Mouse (Mus musculus) forebrain, embryonic 16.5 days (tissue): ENCODE data around the gene Nt5dc1. TPM values are rescaled to one million over a fixed set of nuclear protein-coding genes. Genes with fewer than 3 reads are reported as not detected.
A peak's percentile ranks its signal among the peaks of the same experiment; 100 is the strongest.

ENCODE experiments used
- ATAC-seq: fragments of 200-750 bp; cut with Nextera tagmentation; 2 replicates; pipeline ENCODE4 v1.8.0; 2017; ENCODE audit warnings: mild to moderate bottlenecking, moderate library complexity
- H3K27ac ChIP-seq: fragments of 300-500 bp; sonication (generic); 2 replicates; pipeline ENCODE4 v1.5.1; 2014; ENCODE audit warnings: low read length, control low read depth
- H3K27me3 ChIP-seq: fragments of 300-500 bp; sonication (generic); replicated peaks from 2 replicates; pipeline ENCODE4 v1.6.1; 2014; ENCODE audit warnings: low read length; ENCODE audit not compliant: control insufficient read depth, insufficient read depth
- H3K36me3 ChIP-seq: fragments of 300-500 bp; sonication (generic); 2 replicates; pipeline ENCODE4 v1.6.1; 2014; ENCODE audit not compliant: control insufficient read depth, insufficient read depth
- H3K4me1 ChIP-seq: fragments of 300-500 bp; sonication (generic); replicated peaks from 2 replicates; pipeline ENCODE4 v1.6.1; 2014; ENCODE audit warnings: low read length; ENCODE audit not compliant: control insufficient read depth, insufficient read depth
- H3K4me2 ChIP-seq: fragments of 300-500 bp; sonication (generic); 2 replicates; pipeline ENCODE4 v1.6.1; 2014; ENCODE audit warnings: mild to moderate bottlenecking, low read length, control low read depth
- H3K4me3 ChIP-seq: fragments of 300-500 bp; sonication (generic); replicated peaks from 2 replicates; pipeline ENCODE4 v1.5.1; 2014; ENCODE audit warnings: mild to moderate bottlenecking, low read length, control low read depth
- H3K9ac ChIP-seq: fragments of 300-500 bp; sonication (generic); replicated peaks from 2 replicates; pipeline ENCODE4 v1.6.1; 2014; ENCODE audit warnings: low read depth, low read length, control low read depth
- H3K9me3 ChIP-seq: fragments of 300-500 bp; sonication (generic); 2 replicates; pipeline ENCODE4 v1.6.1; 2016; ENCODE audit warnings: low read length; ENCODE audit not compliant: control insufficient read depth
- WGBS: fragments of 180-500 bp; shearing (Covaris S2); extraction: QIAGEN DNeasy Blood & Tissue Kit; methylation state at CpG from one replicate; pipeline ENCODE4 v1.1.7; 2014; 5-methylcytosine and 5-hydroxymethylcytosine counted together
- polyA plus RNA-seq: library from polyadenylated mRNA; unstranded; fragments of >200 nt; fragmentation: Nextera tagmentation; extraction: Ambion mirVana; gene quantifications from 2 replicates; pipeline ENCODE4 v1.2.1, GENCODE M21; 2015

The Nt5dc1 gene
- polyA plus RNA-seq, 1 experiment from 2014 or later: 1.9 TPM

DNA sequence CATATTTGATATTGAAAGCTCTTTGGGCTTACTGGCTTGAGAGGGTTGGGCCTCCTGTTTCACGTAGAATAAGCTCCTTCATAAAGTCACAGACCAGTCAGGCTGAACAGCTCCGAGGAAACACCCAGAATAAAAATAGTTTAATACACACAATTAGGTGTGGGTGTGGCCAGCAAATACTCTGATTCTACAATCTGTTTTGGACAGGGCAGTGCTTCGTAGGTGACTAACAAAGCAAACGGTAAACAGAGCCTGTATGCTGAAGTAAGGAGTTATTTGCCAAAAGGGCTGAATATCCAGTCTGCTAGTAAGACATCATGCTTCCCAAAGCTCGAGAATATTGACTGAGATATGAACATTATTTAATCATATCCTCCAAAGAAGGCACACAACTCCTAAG is 32.7 kb downstream of the Nt5dc1 start:
- H3K9me3 ChIP-seq: no peaks in the 10 kb centered on the region
- H3K4me2 ChIP-seq: no peak overlapping the region
- no peaks in the 10 kb centered on the region for H3K36me3 ChIP-seq
- H3K9ac ChIP-seq: no peak overlapping the region
- H3K4me3 ChIP-seq: no peak overlapping the region
- no peaks in the 10 kb centered on the region for H3K4me1 ChIP-seq
- ATAC-seq: no peak
- H3K27me3 ChIP-seq: no peaks in the 10 kb centered on the region
- 80% methylated on average over 5 of the region's 5 CpGs for WGBS
- H3K27ac ChIP-seq: no peak overlapping the region

DNA sequence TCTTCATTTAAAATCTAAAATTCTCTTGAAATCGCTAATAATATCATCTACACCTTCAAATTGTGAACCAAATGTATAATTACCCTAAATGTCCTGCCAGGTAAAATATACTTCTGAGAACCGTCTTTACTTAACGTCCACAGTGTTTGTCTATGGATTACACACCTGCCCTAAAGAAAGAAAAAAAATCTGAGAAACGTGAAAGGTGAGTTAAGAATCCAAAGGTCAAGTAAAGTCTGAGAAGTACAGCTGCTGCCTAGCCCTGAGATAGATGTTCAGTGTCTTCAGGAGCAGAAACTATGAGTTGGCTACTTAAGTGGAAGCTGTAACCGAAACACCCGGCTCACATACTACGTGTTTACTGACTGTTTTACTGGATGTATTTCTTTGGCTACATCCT is 45.0 kb downstream of the Nt5dc1 start:
- H3K4me1 ChIP-seq: no peaks in the 10 kb centered on the region
- 92% methylated on average over 7 of the region's 7 CpGs for WGBS
- H3K36me3 ChIP-seq: no peaks in the 10 kb centered on the region
- no peak overlapping the region for H3K27ac ChIP-seq
- no peaks in the 10 kb centered on the region for H3K27me3 ChIP-seq
- no peaks in the 10 kb centered on the region for H3K9me3 ChIP-seq
- H3K9ac ChIP-seq: no peak overlapping the region
- no peak for ATAC-seq
- H3K4me2 ChIP-seq: no peak overlapping the region
- no peak overlapping the region for H3K4me3 ChIP-seq

DNA sequence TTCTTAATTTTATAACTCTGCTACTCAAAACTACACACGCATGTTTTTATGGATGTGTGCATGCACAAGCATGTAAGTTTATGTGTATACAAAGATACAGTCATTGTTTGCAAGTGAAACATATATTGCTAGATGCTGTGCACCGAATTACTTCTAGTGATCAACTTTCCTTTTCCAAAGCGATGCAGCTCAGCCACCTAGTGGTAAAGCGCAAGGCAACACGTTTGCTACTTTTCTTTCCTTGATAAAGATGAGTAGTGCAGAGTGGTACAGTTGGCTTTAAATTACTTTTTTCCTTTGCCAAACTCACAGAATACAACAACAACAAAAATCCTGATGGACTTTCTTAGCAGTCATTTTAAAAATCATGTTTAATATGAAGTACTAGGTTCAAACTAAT is 50.2 kb downstream of the Nt5dc1 start:
- H3K9me3 ChIP-seq: no peaks in the 10 kb centered on the region

DNA sequence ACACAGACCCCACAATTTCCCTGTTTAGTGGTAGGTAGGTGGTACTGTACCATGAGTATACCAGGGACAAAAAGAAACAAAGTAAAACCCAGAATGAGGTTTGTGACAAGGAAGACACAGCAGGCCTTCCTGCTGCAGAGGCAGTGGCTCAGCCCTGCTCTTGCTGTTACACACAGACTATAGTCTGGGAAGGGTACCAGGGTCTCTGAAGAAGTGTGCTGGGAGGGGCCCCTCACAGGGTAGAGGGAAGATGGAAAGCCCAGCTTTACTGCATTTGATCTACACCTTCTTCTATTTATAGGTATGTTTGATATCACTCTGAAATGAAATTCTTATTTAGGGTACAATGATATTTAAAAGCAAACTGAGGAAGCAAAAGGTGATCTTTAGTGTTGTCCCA is 54.6 kb downstream of the Nt5dc1 start:
- H3K4me2 ChIP-seq: no peak overlapping the region
- no peak for ATAC-seq
- no peaks in the 10 kb centered on the region for H3K4me1 ChIP-seq
- no peak overlapping the region for H3K4me3 ChIP-seq
- H3K9ac ChIP-seq: no peak overlapping the region
- no peaks in the 10 kb centered on the region for H3K9me3 ChIP-seq
- H3K27me3 ChIP-seq: no peaks in the 10 kb centered on the region
- no peaks in the 10 kb centered on the region for H3K36me3 ChIP-seq
- H3K27ac ChIP-seq: no peak overlapping the region

More for the DNA sequence above, 50.2 kb downstream of the Nt5dc1 start:
- Histone ChIP-seq H3K27ac (no peak overlapping the region), H3K4me3 (no peak overlapping the region), H3K36me3 (no peaks in the 10 kb centered on the region), H3K27me3 (no peaks in the 10 kb centered on the region), H3K9ac (no peak overlapping the region), H3K4me1 (no peaks in the 10 kb centered on the region), H3K4me2 (no peak overlapping the region)
- ATAC-seq: no peak
- WGBS: 67% methylated on average over 5 of the region's 5 CpGs

DNA sequence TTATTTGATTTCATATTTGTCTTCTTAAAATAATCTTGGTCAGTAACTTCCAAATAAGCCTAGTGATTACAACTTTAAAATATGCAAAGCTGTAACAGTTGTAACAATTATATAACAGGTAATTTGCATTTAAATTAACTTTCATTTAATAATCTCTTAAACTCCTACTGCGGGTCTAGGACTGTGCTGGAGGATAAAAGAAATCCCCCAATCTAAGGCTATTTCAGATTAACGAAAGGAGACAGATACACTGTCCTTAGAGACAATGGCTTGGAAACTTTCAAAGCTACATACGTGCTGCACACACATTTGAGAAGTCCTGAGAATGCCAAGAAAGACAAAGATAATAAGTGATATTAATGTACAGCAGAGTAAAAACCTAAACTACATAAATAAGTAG is 60.1 kb downstream of the Nt5dc1 start:
- no peak for ATAC-seq
- 30% methylated on average over 3 of the region's 3 CpGs for WGBS
- Histone ChIP-seq H3K9ac (no peak overlapping the region), H3K4me3 (no peak overlapping the region), H3K27me3 (no peaks in the 10 kb centered on the region), H3K36me3 (no peaks in the 10 kb centered on the region), H3K4me2 (no peak overlapping the region), H3K27ac (no peak overlapping the region), H3K9me3 (no peaks in the 10 kb centered on the region), H3K4me1 (no peaks in the 10 kb centered on the region)

DNA sequence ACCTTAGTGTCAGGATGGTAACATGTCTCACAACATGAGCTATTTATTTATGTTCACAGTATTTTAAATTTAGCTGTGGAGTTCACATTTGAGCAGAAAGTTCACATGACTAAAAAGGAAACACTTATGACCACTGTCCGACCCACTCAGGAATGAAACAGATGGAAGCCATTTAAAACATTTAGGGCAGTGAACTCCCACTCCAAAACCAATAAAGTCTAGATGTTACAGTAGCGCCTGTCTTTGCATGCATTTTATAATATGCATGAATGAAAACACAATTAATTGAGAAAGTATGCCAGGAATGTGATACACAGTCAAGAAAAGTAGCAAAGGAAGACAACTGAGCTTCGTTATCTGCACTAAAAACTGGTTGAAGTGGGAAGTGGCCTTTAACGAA is 66.2 kb downstream of the Nt5dc1 start:
- H3K36me3 ChIP-seq: no peaks in the 10 kb centered on the region

DNA sequence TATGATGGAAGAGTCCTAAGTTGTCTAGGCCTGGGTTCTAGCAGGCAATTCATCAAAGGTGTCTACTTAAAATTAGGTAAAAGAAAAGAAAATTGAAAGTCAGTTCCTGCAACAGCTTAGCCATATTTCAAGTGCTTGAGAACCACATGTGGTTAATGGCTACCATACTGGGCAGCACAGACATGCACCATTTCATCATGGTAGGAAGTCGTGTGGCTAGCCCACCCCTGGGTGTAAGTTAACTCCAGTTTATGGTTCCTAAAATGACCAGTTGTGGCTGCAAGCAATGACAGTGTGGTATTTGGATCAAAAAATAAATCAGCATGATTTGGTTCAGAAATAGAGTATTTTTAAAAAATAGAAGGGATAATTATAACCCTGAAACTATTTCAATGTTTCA is 76.5 kb downstream of the Nt5dc1 start:
- no peaks in the 10 kb centered on the region for H3K27me3 ChIP-seq
- whole genome bisulfite sequencing: 85% methylated on average over 1 of the region's 1 CpGs
- H3K9me3 ChIP-seq: no peaks in the 10 kb centered on the region
- H3K4me3 ChIP-seq: no peak overlapping the region
- H3K27ac ChIP-seq: no peak overlapping the region
- H3K36me3 ChIP-seq: no peaks in the 10 kb centered on the region
- no peak for ATAC-seq
- no peak overlapping the region for H3K4me2 ChIP-seq
- no peak overlapping the region for H3K9ac ChIP-seq
- no peaks in the 10 kb centered on the region for H3K4me1 ChIP-seq

More for the DNA sequence above, 66.2 kb downstream of the Nt5dc1 start:
- H3K4me1 ChIP-seq: no peaks in the 10 kb centered on the region
- no peak overlapping the region for H3K4me2 ChIP-seq
- no peaks in the 10 kb centered on the region for H3K9me3 ChIP-seq
- no peak for ATAC-seq
- no peak overlapping the region for H3K4me3 ChIP-seq
- H3K9ac ChIP-seq: no peak overlapping the region
- 73% methylated on average over 4 of the region's 4 CpGs for WGBS
- no peak overlapping the region for H3K27ac ChIP-seq
- H3K27me3 ChIP-seq: no peaks in the 10 kb centered on the region

DNA sequence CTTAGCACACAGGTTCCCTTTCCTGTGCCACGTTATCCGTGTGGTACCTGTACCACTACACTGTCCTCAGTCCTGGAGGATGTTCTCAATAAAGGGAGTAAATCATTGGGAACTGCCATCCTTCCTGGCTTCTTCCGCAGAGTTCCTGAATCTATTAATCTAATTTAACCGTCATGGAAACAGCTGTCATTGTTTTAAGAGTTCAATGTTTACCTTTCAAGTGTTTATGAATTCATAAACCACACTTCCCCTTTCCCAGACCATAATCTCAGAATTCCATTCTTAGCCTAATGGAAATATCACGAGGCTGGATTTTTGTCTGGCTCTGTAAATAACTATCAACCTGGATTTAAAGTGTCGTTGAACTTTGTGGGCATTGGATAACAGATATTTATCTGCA is 77.3 kb downstream of the Nt5dc1 start:
- H3K27ac ChIP-seq: no peak overlapping the region
- H3K9ac ChIP-seq: no peak overlapping the region
- no peaks in the 10 kb centered on the region for H3K27me3 ChIP-seq
- ATAC-seq: no peak
- 84% methylated on average over 6 of the region's 6 CpGs for WGBS
- H3K9me3 ChIP-seq: no peaks in the 10 kb centered on the region
- no peak overlapping the region for H3K4me2 ChIP-seq
- H3K4me3 ChIP-seq: no peak overlapping the region
- no peaks in the 10 kb centered on the region for H3K4me1 ChIP-seq
- H3K36me3 ChIP-seq: no peaks in the 10 kb centered on the region

DNA sequence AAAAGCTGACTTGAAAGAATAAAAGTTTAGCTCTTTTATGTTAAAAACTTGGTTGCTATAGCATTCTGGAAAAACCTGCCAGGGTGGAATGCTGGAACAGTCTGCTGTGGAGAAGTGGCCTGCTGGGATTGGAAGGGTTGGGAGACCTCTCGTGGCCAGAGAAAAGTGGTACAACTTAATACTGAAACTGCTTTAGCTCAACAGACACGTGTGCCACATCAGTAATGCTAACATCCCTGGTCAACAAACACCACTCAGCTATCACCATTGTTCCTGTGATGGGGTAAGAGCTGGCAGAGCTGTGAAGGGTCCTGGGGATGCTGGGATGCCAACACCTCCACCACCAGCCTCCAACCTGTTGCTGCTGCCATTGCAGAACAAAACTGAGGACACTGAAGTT is 90.0 kb downstream of the Nt5dc1 start:
- WGBS: 5% methylated on average over 2 of the region's 2 CpGs
- no peak overlapping the region for H3K9ac ChIP-seq
- H3K4me2 ChIP-seq: no peak overlapping the region
- no peaks in the 10 kb centered on the region for H3K4me1 ChIP-seq
- H3K36me3 ChIP-seq: no peaks in the 10 kb centered on the region
- H3K27me3 ChIP-seq: no peaks in the 10 kb centered on the region
- H3K9me3 ChIP-seq: no peaks in the 10 kb centered on the region
- H3K4me3 ChIP-seq: no peak overlapping the region
- no peak overlapping the region for H3K27ac ChIP-seq
- ATAC-seq: peak; percentile 88

DNA sequence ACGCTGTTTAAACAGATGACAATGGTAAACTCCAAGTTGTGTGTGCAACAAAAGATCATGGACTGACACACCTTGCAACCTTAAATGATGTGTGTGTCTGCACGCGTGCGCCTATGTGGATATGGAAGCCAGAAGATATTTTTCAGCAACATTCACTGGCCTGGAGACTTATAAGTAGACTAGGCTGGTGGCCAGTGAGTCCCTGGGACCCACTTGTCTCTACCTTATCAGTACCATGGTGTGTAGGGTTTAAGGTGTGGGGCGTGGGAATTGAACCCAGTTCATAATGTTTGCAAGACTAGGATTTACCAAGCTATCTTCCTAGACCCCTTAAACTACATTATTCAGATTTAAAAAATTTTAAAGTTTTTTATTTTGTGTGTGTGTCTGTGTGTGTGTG is 91.2 kb downstream of the Nt5dc1 start:
- 55% methylated on average over 5 of the region's 5 CpGs for WGBS
- peak; percentile 15; the same call in 1 of the 2 replicates for ATAC-seq

More for the DNA sequence above, 91.2 kb downstream of the Nt5dc1 start:
- no peak overlapping the region for H3K27ac ChIP-seq
- H3K9me3 ChIP-seq: no peaks in the 10 kb centered on the region
- no peak overlapping the region for H3K4me3 ChIP-seq
- H3K27me3 ChIP-seq: no peaks in the 10 kb centered on the region
- H3K4me2 ChIP-seq: no peak overlapping the region
- H3K9ac ChIP-seq: no peak overlapping the region
- no peaks in the 10 kb centered on the region for H3K4me1 ChIP-seq
- H3K36me3 ChIP-seq: no peaks in the 10 kb centered on the region
